Mouse (Mus musculus): Measurements from ENCODE around the gene Tmem233. TPM values are rescaled to one million over a fixed set of nuclear protein-coding genes. Genes with fewer than 3 reads are reported as not detected.

The Tmem233 gene
- not detected in 2 replicates for polyA plus RNA-seq (2012; rRNA removed)

GRCm38 (mm10) chr5:116083081-116083480 lies at the start of gene Tmem233:
Gene Tmem233, minus strand, starts transcription at chr5:116083244.

GRCm38 (mm10) chr5:116024327-116024739 lies 58.7 kb downstream of the Tmem233 start, which contains the start of gene Prkab1:
Gene Prkab1, minus strand, starts transcription at chr5:116024508.

Other genes with a start within 250 kb of the Tmem233 start
- gene Cit, start 238.0 kb downstream of the Tmem233 start, polyA plus RNA-seq (2012; rRNA removed), result 6.9 and 8.5 TPM in 2 replicates
- gene Prkab1, start 58.7 kb downstream of the Tmem233 start, polyA plus RNA-seq (2012; rRNA removed), result 57.0 and 68.7 TPM in 2 replicates
- 0.01 TPM in 1 of 2 replicates, not detected in the other for gene Ccdc60, start 205.7 kb upstream of the Tmem233 start, polyA plus RNA-seq (2012; rRNA removed)